Mouse (Mus musculus): ENCODE data around the gene Plekha7. TPM values are rescaled to one million over a fixed set of nuclear protein-coding genes. Genes with fewer than 3 reads are reported as not detected.

The Plekha7 gene
- total RNA-seq, 1 experiment = 38.0 TPM

DNA sequence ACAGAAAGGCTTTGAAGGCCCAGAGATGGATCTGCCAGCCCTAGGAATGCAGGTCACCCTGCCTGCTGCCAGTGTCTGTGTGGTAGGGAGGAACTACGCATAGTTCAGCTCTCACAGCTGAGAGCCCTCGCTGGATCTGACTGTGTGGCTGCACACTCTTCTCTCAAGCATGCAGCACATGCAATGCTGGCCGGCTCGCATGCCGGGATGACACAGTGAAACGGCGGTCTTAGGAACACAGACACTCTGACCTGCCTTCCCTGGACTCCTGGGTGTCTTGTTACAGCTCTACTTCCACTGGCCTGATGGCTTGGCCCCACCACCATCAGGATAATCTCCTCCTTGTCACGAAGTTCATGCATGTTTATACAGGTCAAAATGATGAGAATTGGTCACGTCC, 96.3 kb downstream of the Plekha7 start:
- Histone ChIP-seq H3K4me3 (ENCODE audit: insufficient read depth in 1 of 2, low read depth in 1 of 2, low read length in 2 of 2, poor library complexity in 1 of 2, severe bottlenecking in 1 of 2) (no peak overlapping the region), H3K4me1 (ENCODE audit: control insufficient read depth in 2 of 2, insufficient read depth in 2 of 2, low read length in 2 of 2, poor library complexity in 1 of 2) (peaks cover 7 to 20% of the 10 kb centered on the region in 2 experiments; a peak in 3 of 4 replicates), H3K9ac (ENCODE audit: insufficient read depth, low read depth, low read length, poor library complexity, severe bottlenecking) (no peak overlapping the region), H3K36me3 (ENCODE audit: control insufficient read depth, insufficient read depth, low read length, poor library complexity, severe bottlenecking) (peaks cover 2% of the 10 kb centered on the region; the same call in 1 of the 2 replicates), H3K9me3 (ENCODE audit: control insufficient read depth, insufficient read depth, low read depth, low read length) (no peaks in the 10 kb centered on the region), H3K27ac (ENCODE audit: insufficient read depth, low read depth, low read length, poor library complexity, severe bottlenecking) (no peak overlapping the region)
- in situ Hi-C loops (cut with MboI; ENCODE audit: low sequenced_read_pairs in 2 of 2, unreplicated experiment in 2 of 2) = no loop called here
- no peak for DNase-seq (ENCODE audit: low read depth, low spot score)
- no peak for TF ChIP-seq CHD2 (IDR thresholded peaks at IDR 0.05; ENCODE audit: low read depth, low read length)
- TF ChIP-seq MAFK (IDR thresholded peaks at IDR 0.05; ENCODE audit: insufficient read depth, low read depth, low read length) = no peak
- TF ChIP-seq ZNF384 (IDR thresholded peaks at IDR 0.05; ENCODE audit: low read depth, low read length) = no peak
- TF ChIP-seq ZC3H11A (IDR thresholded peaks at IDR 0.05; ENCODE audit: borderline replicate concordance, low read depth, low read length) = no peak
- no peak for TF ChIP-seq HCFC1 (IDR thresholded peaks at IDR 0.05; ENCODE audit: borderline replicate concordance, insufficient read depth, low read length)

DNA sequence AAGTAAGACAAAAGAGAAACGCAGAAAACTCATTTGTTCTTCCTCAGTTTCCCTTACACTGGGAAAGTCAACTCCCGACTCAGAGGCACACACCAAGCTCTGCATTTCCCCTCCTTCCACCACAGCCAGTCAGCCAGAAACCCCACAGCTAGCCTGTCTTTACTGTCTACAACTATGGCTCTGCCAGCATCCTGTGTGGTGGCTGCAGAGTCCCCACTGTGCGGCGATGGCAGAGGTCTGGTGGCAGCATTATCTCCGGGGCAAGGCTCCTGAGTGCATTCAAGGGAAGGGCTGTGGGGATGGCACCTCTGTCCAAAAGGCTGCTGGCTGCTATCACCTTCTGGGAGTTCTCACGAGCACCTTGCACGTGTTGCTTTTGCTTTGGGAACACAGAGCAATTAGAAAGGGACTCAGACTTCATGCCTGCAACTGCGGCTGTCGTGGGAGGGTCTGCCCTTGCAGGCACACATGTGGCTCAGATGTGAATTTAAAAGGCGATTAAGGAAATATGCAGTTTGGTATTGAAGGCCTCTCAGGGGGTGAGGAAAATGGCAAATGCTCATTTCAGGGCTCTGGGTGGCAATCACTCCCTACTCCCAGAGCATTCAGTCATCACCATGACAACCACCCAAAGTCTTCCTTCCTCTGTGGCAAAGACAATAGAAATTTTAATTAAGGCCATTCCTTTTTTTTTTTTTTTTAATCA, 98.1 kb downstream of the Plekha7 start:
- no peak overlapping the region for H3K4me3 ChIP-seq (ENCODE audit: insufficient read depth in 1 of 2, low read depth in 1 of 2, low read length in 2 of 2, poor library complexity in 1 of 2, severe bottlenecking in 1 of 2)
- no peaks in the 10 kb centered on the region for H3K9me3 ChIP-seq (ENCODE audit: control insufficient read depth, insufficient read depth, low read depth, low read length)
- TF ChIP-seq HCFC1 (IDR thresholded peaks at IDR 0.05; ENCODE audit: borderline replicate concordance, insufficient read depth, low read length) = no peak
- TF ChIP-seq CHD2 (IDR thresholded peaks at IDR 0.05; ENCODE audit: low read depth, low read length) = no peak
- no peak for TF ChIP-seq ZNF384 (IDR thresholded peaks at IDR 0.05; ENCODE audit: low read depth, low read length)
- TF ChIP-seq ZC3H11A (IDR thresholded peaks at IDR 0.05; ENCODE audit: borderline replicate concordance, low read depth, low read length) = no peak
- TF ChIP-seq MAFK (IDR thresholded peaks at IDR 0.05; ENCODE audit: insufficient read depth, low read depth, low read length) = no peak
- H3K27ac ChIP-seq (ENCODE audit: insufficient read depth, low read depth, low read length, poor library complexity, severe bottlenecking) = no peak overlapping the region
- no peak for DNase-seq (ENCODE audit: low read depth, low spot score)
- peaks cover 2% of the 10 kb centered on the region; the same call in 1 of the 2 replicates for H3K36me3 ChIP-seq (ENCODE audit: control insufficient read depth, insufficient read depth, low read length, poor library complexity, severe bottlenecking)
- H3K9ac ChIP-seq (ENCODE audit: insufficient read depth, low read depth, low read length, poor library complexity, severe bottlenecking) = no peak overlapping the region
- in situ Hi-C loops (cut with MboI; ENCODE audit: low sequenced_read_pairs in 2 of 2, unreplicated experiment in 2 of 2) = no loop called here
- H3K4me1 ChIP-seq (ENCODE audit: control insufficient read depth in 2 of 2, insufficient read depth in 2 of 2, low read length in 2 of 2, poor library complexity in 1 of 2) = peaks cover 7 to 14% of the 10 kb centered on the region in 2 experiments; a peak in 3 of 4 replicates

DNA sequence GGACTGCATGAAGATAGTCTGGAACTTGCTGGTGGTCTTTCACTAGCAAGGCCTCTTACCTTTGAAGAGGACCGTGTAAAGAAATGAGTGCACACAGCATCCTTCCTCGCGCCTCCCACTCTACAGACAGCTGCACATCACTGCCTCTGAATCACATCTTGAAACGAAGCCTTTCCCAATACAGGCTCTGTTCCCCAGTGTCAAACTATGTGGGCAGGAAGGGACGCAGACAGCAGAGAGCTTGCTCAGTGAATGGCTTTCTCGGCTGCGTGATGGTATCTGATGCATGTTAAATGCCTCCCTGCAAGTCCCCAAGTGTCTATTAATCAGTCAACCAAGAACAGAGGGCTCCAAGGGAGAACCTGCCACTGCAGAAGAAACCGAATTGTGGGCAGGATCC, 99.3 kb downstream of the Plekha7 start:
- Histone ChIP-seq H3K9ac (ENCODE audit: insufficient read depth, low read depth, low read length, poor library complexity, severe bottlenecking) (no peak overlapping the region), H3K4me1 (ENCODE audit: control insufficient read depth in 2 of 2, insufficient read depth in 2 of 2, low read length in 2 of 2, poor library complexity in 1 of 2) (peaks cover 6 to 17% of the 10 kb centered on the region in 2 experiments; a peak in 3 of 4 replicates), H3K4me3 (ENCODE audit: insufficient read depth in 1 of 2, low read depth in 1 of 2, low read length in 2 of 2, poor library complexity in 1 of 2, severe bottlenecking in 1 of 2) (no peak overlapping the region), H3K9me3 (ENCODE audit: control insufficient read depth, insufficient read depth, low read depth, low read length) (no peaks in the 10 kb centered on the region), H3K27ac (ENCODE audit: insufficient read depth, low read depth, low read length, poor library complexity, severe bottlenecking) (no peak overlapping the region), H3K36me3 (ENCODE audit: control insufficient read depth, insufficient read depth, low read length, poor library complexity, severe bottlenecking) (peaks cover 2% of the 10 kb centered on the region; the same call in 1 of the 2 replicates)
- no peak for TF ChIP-seq ZC3H11A (IDR thresholded peaks at IDR 0.05; ENCODE audit: borderline replicate concordance, low read depth, low read length)
- TF ChIP-seq HCFC1 (IDR thresholded peaks at IDR 0.05; ENCODE audit: borderline replicate concordance, insufficient read depth, low read length) = no peak
- TF ChIP-seq ZNF384 (IDR thresholded peaks at IDR 0.05; ENCODE audit: low read depth, low read length) = no peak
- TF ChIP-seq MAFK (IDR thresholded peaks at IDR 0.05; ENCODE audit: insufficient read depth, low read depth, low read length) = no peak
- no peak for TF ChIP-seq CHD2 (IDR thresholded peaks at IDR 0.05; ENCODE audit: low read depth, low read length)
- no peak for DNase-seq (ENCODE audit: low read depth, low spot score)
- in situ Hi-C loops (cut with MboI; ENCODE audit: low sequenced_read_pairs in 2 of 2, unreplicated experiment in 2 of 2) = no loop called here

DNA sequence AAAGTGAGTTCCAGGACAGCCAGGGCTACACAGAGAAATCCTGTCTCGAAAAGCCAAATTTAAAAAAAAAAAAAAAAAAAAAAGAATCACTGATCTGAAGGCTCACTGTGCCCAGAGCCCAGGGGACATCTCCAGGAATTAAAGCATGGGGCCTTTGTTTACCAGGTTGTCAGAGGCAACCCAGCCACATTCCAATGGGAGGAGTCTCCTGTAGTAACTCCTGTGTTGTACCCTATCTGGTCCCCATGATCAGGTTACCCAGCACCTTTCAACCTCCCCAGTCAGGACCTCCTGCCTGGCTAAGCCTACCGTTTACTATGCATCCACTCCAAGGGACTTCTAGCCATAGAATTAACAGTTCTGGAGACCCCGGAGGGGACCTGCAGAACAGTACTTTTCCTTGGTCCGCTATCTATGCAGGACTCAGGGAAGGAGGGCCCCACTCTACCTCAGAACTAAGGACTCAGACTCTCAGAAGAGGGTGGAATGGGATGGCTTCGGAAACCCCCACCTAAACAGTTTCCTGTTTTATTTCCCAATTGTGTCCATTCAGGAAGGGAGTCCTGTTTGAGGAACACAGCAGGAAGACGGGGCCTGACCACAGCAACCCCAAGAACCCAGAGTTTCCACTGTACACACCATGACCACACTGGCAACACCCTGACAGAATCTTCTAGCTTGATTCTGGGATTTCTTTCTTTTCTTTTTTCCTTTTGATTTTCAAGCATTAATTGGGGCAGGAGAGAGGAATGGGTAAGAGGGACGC, 101.2 kb downstream of the Plekha7 start:
- in situ Hi-C loops (cut with MboI; ENCODE audit: low sequenced_read_pairs in 2 of 2, unreplicated experiment in 2 of 2) = no loop called here
- no peaks in the 10 kb centered on the region for H3K9me3 ChIP-seq (ENCODE audit: control insufficient read depth, insufficient read depth, low read depth, low read length)
- H3K4me1 ChIP-seq (ENCODE audit: control insufficient read depth in 2 of 2, insufficient read depth in 2 of 2, low read length in 2 of 2, poor library complexity in 1 of 2) = peaks cover 6 to 17% of the 10 kb centered on the region in 2 experiments; a peak in 3 of 4 replicates

More for the DNA sequence above, 101.2 kb downstream of the Plekha7 start:
- no peak for DNase-seq (ENCODE audit: low read depth, low spot score)
- Histone ChIP-seq H3K9ac (ENCODE audit: insufficient read depth, low read depth, low read length, poor library complexity, severe bottlenecking) (no peak overlapping the region), H3K4me3 (ENCODE audit: insufficient read depth in 1 of 2, low read depth in 1 of 2, low read length in 2 of 2, poor library complexity in 1 of 2, severe bottlenecking in 1 of 2) (no peak overlapping the region), H3K27ac (ENCODE audit: insufficient read depth, low read depth, low read length, poor library complexity, severe bottlenecking) (no peak overlapping the region; the same call in 1 of the 2 replicates), H3K36me3 (ENCODE audit: control insufficient read depth, insufficient read depth, low read length, poor library complexity, severe bottlenecking) (peaks cover under 1% of the 10 kb centered on the region; the same call in 1 of the 2 replicates)
- TF ChIP-seq HCFC1 (IDR thresholded peaks at IDR 0.05; ENCODE audit: borderline replicate concordance, insufficient read depth, low read length) = no peak
- TF ChIP-seq ZNF384 (IDR thresholded peaks at IDR 0.05; ENCODE audit: low read depth, low read length) = peak; percentile 83

Measured in ES-E14 (cell line).